Mouse (Mus musculus) cerebellum, postnatal 14 days (tissue): ENCODE measurements around the gene Acp7.
A peak's percentile ranks its signal among the peaks of the same experiment; 100 is the strongest.

Experiments
- DNase-seq, 2 experiments: peaks; one replicate each; pipeline ENCODE4 v3.0.0; 2021; ENCODE audit warnings: mixed read lengths in 2 of 2

Acp7 gene

GRCm38 (mm10) chr7:28575597-28575996, 55.5 kb downstream of the Acp7 start:
- DNase-seq = no peak

- DNase-seq = no peak
Observed at GRCm38 (mm10) chr7:28573236-28573635, 57.9 kb downstream of the Acp7 start.

- no peak for DNase-seq
Observed at GRCm38 (mm10) chr7:28572689-28573088, 58.4 kb downstream of the Acp7 start.

GRCm38 (mm10) chr7:28570982-28571682, 60.0 kb downstream of the Acp7 start:
- peak in 1 of 2 experiments; percentile 58 for DNase-seq

GRCm38 (mm10) chr7:28570291-28570981, 60.7 kb downstream of the Acp7 start:
- peak; percentile 73 to 81 for DNase-seq

- DNase-seq = peak; percentile 76 to 81
Observed at GRCm38 (mm10) chr7:28568253-28568652, 62.9 kb downstream of the Acp7 start.

GRCm38 (mm10) chr7:28567539-28567938, 63.6 kb downstream of the Acp7 start:
- DNase-seq = no peak

- peak in 1 of 2 experiments; percentile 11 for DNase-seq
Observed at GRCm38 (mm10) chr7:28565407-28565806, 65.7 kb downstream of the Acp7 start.

- DNase-seq = peak; percentile 54 to 55
Observed at GRCm38 (mm10) chr7:28562951-28563350, 68.2 kb downstream of the Acp7 start.

- DNase-seq = peak; percentile 68 to 74
Observed at GRCm38 (mm10) chr7:28562371-28562770, 68.8 kb downstream of the Acp7 start.

- peak; percentile 58 to 71 for DNase-seq
Observed at GRCm38 (mm10) chr7:28561967-28562366, 69.2 kb downstream of the Acp7 start.

- DNase-seq = no peak
Observed at GRCm38 (mm10) chr7:28560856-28561255, 70.3 kb downstream of the Acp7 start.

- no peak for DNase-seq
Observed at GRCm38 (mm10) chr7:28558486-28558885, 72.6 kb downstream of the Acp7 start.

GRCm38 (mm10) chr7:28557708-28558107, 73.4 kb downstream of the Acp7 start:
- no peak for DNase-seq
